Mouse (Mus musculus) bone marrow macrophage, adult 2 months (primary cell): ENCODE measurements around the gene Nt5c3b. TPM values are rescaled to one million over a fixed set of nuclear protein-coding genes. Genes with fewer than 3 reads are reported as not detected.

Source experiments
- H3K27ac ChIP-seq: 2 replicates; pipeline ENCODE4 v1.5.1; 2012; ENCODE audit warnings: low read depth, low read length; ENCODE audit not compliant: insufficient read depth
- H3K4me1 ChIP-seq: 2 replicates; pipeline ENCODE4 v1.6.1; 2012; ENCODE audit warnings: low read length; ENCODE audit not compliant: control insufficient read depth, insufficient read depth
- H3K4me3 ChIP-seq: 2 replicates; pipeline ENCODE4 v1.5.1; 2012; ENCODE audit warnings: mild to moderate bottlenecking, low read length, moderate library complexity; ENCODE audit not compliant: insufficient read depth
- CTCF ChIP-seq: IDR thresholded peaks from 2 replicates; pipeline ENCODE4 v1.5.1; 2012; ENCODE audit warnings: low read depth, mild to moderate bottlenecking, low read length, moderate library complexity
- POLR2A ChIP-seq: IDR thresholded peaks from 2 replicates; pipeline ENCODE4 v1.6.1; 2012; ENCODE audit warnings: mild to moderate bottlenecking, low read depth, low read length, borderline replicate concordance
- polyA plus RNA-seq: library from polyadenylated mRNA; stranded (reverse); fragments of >200 nt; gene quantifications from 2 replicates; pipeline ENCODE4 v1.2.4, GENCODE M21; 2012; ENCODE audit not compliant: missing spikeins, insufficient read depth, insufficient read length

The Nt5c3b gene
- polyA plus RNA-seq, 1 experiment = 17.6 TPM

- TF ChIP-seq POLR2A = no peak
- TF ChIP-seq CTCF = no peak
- Histone ChIP-seq H3K4me3 (no peak overlapping the region), H3K27ac (no peak overlapping the region), H3K4me1 (peaks cover 13% of the 10 kb centered on the region)
Observed at GRCm38 (mm10) chr11:100394353-100395074, 47.1 kb downstream of the Nt5c3b start.

DNA sequence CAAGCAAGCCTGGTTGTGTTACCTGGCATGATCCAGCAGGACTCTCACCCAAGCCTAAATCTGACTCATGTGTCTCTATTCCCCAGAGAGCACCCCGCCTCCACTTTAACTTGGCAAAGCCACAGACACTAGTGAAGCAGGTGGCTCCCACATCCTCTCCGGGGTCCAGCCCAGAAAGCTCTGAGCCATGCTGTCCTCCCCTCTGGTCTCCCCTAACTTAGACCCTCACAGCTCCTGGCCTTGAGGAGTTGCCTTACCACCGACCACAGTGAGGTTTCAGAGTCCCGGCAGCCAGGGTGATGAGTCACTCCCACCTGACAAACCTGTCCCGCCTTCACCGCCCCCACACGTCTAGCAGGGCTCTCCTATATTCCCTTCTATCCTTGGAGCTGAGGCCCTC, 47.9 kb downstream of the Nt5c3b start:
- Histone ChIP-seq H3K27ac (no peak overlapping the region), H3K4me1 (peaks cover 11% of the 10 kb centered on the region), H3K4me3 (no peak overlapping the region)
- TF ChIP-seq CTCF (no peak), POLR2A (no peak)

DNA sequence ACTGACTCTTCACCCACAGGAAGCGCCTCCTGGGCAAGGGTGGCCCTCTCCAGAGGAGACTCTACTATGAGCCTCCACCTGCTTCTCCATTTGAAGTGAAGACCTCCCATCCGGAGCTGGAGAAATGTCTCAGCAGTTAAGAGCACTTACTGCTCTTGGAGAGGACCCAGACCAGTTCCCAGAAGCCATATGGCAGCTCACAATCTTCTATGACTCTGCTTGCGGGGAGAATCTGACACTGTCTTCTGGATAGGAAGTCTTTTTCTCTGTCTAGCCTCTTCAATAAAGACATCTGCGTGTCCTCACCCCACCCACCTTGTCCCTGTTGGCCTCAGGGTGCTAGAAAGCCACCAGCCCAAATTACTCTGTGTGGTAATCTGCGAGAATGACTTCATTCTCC, 48.6 kb downstream of the Nt5c3b start:
- H3K4me1 ChIP-seq = peaks cover 15% of the 10 kb centered on the region
- TF ChIP-seq CTCF (no peak), POLR2A (no peak)
- H3K4me3 ChIP-seq = no peak overlapping the region
- no peak overlapping the region for H3K27ac ChIP-seq

DNA sequence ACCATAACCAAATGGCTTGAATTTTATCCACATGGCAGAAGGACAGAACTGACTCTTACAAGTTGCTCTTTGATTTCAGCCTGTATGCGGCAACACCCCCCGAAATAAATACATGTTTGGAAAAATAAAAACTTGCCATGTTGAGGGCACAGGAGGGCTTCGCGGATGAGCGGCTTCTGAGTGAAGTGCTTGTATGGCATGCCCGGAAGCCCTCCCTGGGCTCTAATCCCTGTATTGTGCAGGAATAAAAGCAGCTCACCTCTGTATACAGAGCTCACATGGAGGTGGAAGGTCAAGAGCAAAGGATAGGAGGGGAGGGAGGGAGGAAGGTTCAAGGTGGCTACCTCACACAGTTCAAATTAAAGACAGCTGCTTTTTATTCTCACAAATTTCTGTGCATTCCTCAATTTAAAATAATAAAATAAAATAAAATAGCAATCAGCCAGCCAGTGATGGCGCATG, 49.7 kb downstream of the Nt5c3b start:
- H3K4me1 ChIP-seq = peaks cover 15% of the 10 kb centered on the region
- H3K4me3 ChIP-seq = no peak overlapping the region
- no peak overlapping the region for H3K27ac ChIP-seq
- no peak for TF ChIP-seq CTCF
- TF ChIP-seq POLR2A = no peak

GRCm38 (mm10) chr11:100391081-100391883, 50.3 kb downstream of the Nt5c3b start:
- no peak overlapping the region for H3K27ac ChIP-seq
- no peak overlapping the region for H3K4me3 ChIP-seq
- peaks cover 12% of the 10 kb centered on the region for H3K4me1 ChIP-seq
- no peak for TF ChIP-seq POLR2A
- TF ChIP-seq CTCF = no peak

DNA sequence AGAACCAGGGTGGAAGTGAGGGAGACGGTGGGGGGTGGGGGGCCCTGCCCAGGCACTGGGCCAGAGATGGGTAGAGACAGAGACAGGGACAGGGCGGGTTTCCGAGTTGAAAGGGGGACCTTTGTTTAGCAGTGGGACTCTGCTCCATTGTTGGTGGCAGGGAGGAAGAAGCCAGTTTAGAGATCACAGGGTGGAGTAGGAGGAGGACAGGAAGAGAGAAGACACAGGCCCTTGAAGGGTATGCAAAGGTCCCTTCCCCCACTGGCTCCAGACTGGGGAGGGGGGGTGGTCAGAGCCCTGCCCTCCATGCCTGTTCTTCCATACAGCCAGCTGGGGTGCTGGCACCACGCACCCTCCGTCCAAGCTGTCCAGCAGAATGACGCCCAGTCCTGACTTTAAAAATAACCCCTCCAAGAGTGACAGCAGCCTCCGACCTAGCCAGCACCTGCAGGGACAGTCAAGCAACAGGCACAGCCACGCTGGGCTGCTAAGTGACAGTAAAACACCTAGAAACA, 51.6 kb downstream of the Nt5c3b start:
- Histone ChIP-seq H3K27ac (no peak overlapping the region), H3K4me3 (no peak overlapping the region), H3K4me1 (peaks cover 7% of the 10 kb centered on the region)
- TF ChIP-seq POLR2A (no peak), CTCF (no peak)

DNA sequence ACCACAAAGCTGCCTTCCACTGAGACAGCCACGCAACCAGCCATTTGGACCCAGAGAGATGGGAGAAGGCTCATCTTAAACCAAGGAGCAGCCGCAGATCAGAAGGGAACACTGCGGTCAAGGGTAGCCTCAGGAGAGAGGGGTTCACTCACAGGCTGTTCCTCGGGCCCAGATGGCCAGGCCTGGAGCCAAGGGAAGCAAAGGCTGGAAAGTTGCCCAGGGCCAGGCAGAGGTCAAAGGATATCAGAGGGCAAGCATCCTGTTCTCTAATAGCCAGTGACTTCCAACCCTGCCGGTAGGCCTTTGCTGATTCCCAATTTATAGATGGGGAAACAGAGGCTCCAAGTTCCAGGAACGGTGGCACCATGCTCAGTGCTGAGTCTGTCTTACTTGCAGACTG, 53.0 kb downstream of the Nt5c3b start:
- TF ChIP-seq CTCF (no peak), POLR2A (no peak)
- Histone ChIP-seq H3K4me3 (no peak overlapping the region), H3K4me1 (peaks cover 4% of the 10 kb centered on the region; the same call in 1 of the 2 replicates), H3K27ac (no peak overlapping the region)

- H3K4me1 ChIP-seq = peaks cover 4% of the 10 kb centered on the region; the same call in 1 of the 2 replicates
- no peak overlapping the region for H3K27ac ChIP-seq
- TF ChIP-seq CTCF (no peak), POLR2A (no peak)
- no peak overlapping the region for H3K4me3 ChIP-seq
Observed at GRCm38 (mm10) chr11:100387589-100388375, 53.8 kb downstream of the Nt5c3b start.

DNA sequence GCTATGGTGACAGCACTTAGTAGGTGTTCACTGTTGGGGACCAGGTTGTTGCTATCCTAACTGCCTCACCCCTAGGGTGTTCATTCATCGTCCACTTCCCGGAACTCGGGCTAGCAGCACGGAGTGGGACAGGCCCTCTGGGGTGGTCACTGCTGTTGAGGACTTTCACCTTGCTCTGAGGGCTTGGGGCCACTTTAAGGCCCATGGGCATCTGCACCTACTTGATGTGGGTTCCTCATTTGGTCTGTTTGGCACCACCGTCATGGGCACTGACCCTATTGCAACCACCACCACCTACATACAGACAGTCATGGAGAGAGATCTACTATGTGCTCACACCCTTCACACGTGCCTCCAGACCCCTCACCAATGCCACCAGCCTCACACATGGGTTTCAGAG, 54.5 kb downstream of the Nt5c3b start:
- Histone ChIP-seq H3K4me1 (peaks cover 4% of the 10 kb centered on the region; the same call in 1 of the 2 replicates), H3K27ac (no peak overlapping the region), H3K4me3 (no peak overlapping the region)
- no peak for TF ChIP-seq CTCF
- TF ChIP-seq POLR2A = no peak

- H3K27ac ChIP-seq = no peak overlapping the region
- no peak for TF ChIP-seq CTCF
- no peak for TF ChIP-seq POLR2A
- H3K4me3 ChIP-seq = no peak overlapping the region
- H3K4me1 ChIP-seq = peaks cover 4% of the 10 kb centered on the region; the same call in 1 of the 2 replicates
Observed at GRCm38 (mm10) chr11:100386586-100386985, 55.0 kb downstream of the Nt5c3b start.
